Mouse (Mus musculus) kidney, adult 18-20 months (tissue): ENCODE measurements around the gene Uspl1.

Experiments
- DNase-seq: peaks from one replicate; pipeline ENCODE4 v3.0.0; 2021

Gene Uspl1

GRCm38 (mm10) chr5:149261449-149261848 is 77.3 kb downstream of the Uspl1 start:
- no peak for DNase-seq

GRCm38 (mm10) chr5:149261866-149262265 is 77.7 kb downstream of the Uspl1 start:
- DNase-seq, result no peak

DNA sequence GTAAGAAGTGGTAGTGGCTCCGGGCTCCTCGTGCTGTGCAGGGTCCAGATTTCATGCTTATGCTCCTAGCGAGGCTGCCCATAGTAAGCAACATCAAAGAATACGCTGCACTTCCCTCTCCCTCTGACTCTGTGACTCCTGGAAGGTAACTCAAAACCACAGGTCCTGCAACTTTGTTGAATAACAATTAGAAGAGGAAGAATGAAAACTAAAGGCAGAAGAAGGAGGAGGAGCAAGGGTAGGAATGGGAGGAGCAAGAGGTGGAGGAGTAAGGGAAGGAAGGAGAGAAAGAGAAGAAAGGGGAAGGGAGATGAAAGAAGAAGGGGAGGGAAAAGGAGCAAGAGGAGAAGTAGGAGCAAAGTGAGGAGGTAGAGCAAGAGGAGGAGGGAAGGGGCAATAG is 80.3 kb downstream of the Uspl1 start, which contains the start of gene Alox5ap:
Gene Alox5ap, plus strand, starts transcription at position 363 of the 400 bp plus-strand sequence.
- no peak for DNase-seq

DNA sequence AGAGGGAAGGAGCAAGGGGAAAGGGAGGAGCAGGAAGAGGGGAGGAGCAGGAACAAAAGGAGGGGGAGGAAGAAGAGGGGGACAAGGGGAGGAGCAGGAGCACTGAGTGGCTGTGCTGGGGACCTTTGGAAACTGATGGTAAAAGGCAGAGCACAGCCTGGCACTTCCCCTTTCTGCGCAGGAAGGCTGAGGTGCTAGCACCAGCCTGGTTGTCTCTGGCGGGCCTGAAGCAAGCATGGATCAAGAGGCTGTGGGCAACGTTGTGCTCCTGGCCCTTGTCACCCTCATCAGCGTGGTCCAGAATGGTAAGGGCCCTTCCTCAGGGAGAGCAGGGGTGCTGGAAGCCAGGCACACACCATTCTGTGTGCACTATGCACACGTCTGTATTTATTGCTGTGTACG is 80.7 kb downstream of the Uspl1 start:
- DNase-seq, result no peak
